Mouse (Mus musculus): ENCODE measurements around the gene Rnf111. TPM values are rescaled to one million over a fixed set of nuclear protein-coding genes. Genes with fewer than 3 reads are reported as not detected.

The Rnf111 gene
- total and polyA plus RNA-seq, 3 experiments = 10.4 to 17.6 (median 11.8) TPM

DNA sequence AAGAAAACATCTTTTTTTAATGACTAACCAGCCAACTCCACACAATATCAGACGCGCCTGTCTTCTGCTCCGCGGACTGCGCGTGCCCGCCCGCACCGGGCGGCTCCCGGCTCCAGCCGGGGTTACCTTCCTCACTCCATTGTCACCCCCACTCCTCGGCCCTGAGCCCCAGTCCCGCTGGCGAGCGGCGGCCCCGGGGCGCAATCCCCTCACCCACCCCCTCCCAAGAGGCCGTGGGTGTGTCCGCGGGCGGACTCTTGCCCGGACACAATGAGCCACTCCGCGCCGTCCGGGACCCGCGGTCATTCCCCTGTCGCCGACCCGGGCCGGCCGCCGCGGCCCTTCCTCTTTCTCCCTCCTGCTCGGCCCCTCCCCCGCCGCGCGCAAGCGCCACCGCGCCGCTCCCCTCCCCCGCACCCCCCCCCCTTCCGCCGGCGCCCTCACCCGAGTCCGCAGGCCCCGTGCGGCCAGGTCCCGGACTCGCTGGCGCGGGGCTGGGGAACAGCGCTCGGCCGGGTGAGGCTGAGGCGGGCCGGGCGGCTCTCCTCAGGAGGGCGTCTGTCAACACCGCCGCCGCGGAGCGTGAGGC is 416 bp downstream of the Rnf111 start:
- H3K36me3 ChIP-seq (replicated peaks in 1 of 2; ENCODE audit: control insufficient read depth in 1 of 2, insufficient read depth in 1 of 2, low read length in 1 of 2) = peaks cover 3 to 20% of the 10 kb centered on the region in 2 experiments
- TF ChIP-seq PAX5 (IDR thresholded peaks at IDR 0.05; ENCODE audit: low read length) (no peak), EP300 (IDR thresholded peaks at IDR 0.05; ENCODE audit: low read length) (0 out of 2 replicates have a peak, but pooled peaks have one; percentile 12), ZMIZ1 (IDR thresholded peaks at IDR 0.05; ENCODE audit: low read depth, low read length) (no peak), CHD2 (IDR thresholded peaks at IDR 0.05; ENCODE audit: low read length) (peak; percentile 43; the same call in 1 of the 2 replicates), BHLHE40 (IDR thresholded peaks at IDR 0.05; ENCODE audit: low read depth, low read length) (no peak), MAZ (IDR thresholded peaks at IDR 0.05; ENCODE audit: low read depth, low read length) (peak; percentile 44; the same call in 1 of the 2 replicates), USF1 (IDR thresholded peaks at IDR 0.05; ENCODE audit: low read depth, low read length) (no peak), NRF1 (IDR thresholded peaks at IDR 0.05; ENCODE audit: low read depth, low read length) (no peak), POLR2AphosphoS2 (IDR thresholded peaks at IDR 0.05; ENCODE audit: low read depth, low read length) (no peak), USF2 (conservative IDR thresholded peaks at IDR 0.05; ENCODE audit: low read depth, low read length) (no peak), RCOR1 (conservative IDR thresholded peaks at IDR 0.05; ENCODE audit: low read depth, low read length) (no peak), E2F4 (IDR thresholded peaks at IDR 0.05; ENCODE audit: insufficient replicate concordance, low read depth, low read length) (no peak), SIN3A (IDR thresholded peaks at IDR 0.05; ENCODE audit: low read length) (peak; percentile 71), MEF2A (IDR thresholded peaks at IDR 0.05; ENCODE audit: borderline replicate concordance, low read depth, low read length) (no peak), HCFC1 (IDR thresholded peaks at IDR 0.05; ENCODE audit: low read depth, low read length) (no peak; the same call in 1 of the 2 replicates), RAD21 (IDR thresholded peaks at IDR 0.05; ENCODE audit: low read depth, low read length) (no peak), NELFE (IDR thresholded peaks at IDR 0.05; ENCODE audit: low read depth, low read length) (no peak), ZC3H11A (IDR thresholded peaks at IDR 0.05; ENCODE audit: low read depth, low read length) (no peak), MXI1 (IDR thresholded peaks at IDR 0.05; ENCODE audit: low read depth, low read length) (peak; percentile 64), JUND (conservative IDR thresholded peaks at IDR 0.05; ENCODE audit: low read depth, low read length) (no peak), JUN (IDR thresholded peaks at IDR 0.05; ENCODE audit: insufficient read depth, low read depth, low read length) (no peak), GABPA (IDR thresholded peaks at IDR 0.05; ENCODE audit: insufficient replicate concordance, low read depth, low read length) (no peak), TBP (conservative IDR thresholded peaks at IDR 0.05; ENCODE audit: low read depth, low read length) (no peak), IRF4 (IDR thresholded peaks at IDR 0.05; ENCODE audit: low read depth, low read length) (no peak; the same call in 1 of the 2 replicates), ZNF384 (IDR thresholded peaks at IDR 0.05; ENCODE audit: low read depth, low read length) (no peak), POLR2A (IDR thresholded peaks at IDR 0.05; ENCODE audit: low read depth, low read length) (no peak), ELF1 (IDR thresholded peaks at IDR 0.05; ENCODE audit: low read depth, low read length) (peak; percentile 22; the same call in 1 of the 2 replicates), SMC3 (IDR thresholded peaks at IDR 0.05; ENCODE audit: low read depth, low read length) (no peak), KAT2A (IDR thresholded peaks at IDR 0.05; ENCODE audit: insufficient replicate concordance, low read length) (no peak), TCF12 (IDR thresholded peaks at IDR 0.05; ENCODE audit: low read depth, low read length) (no peak), UBTF (IDR thresholded peaks at IDR 0.05; ENCODE audit: low read depth, low read length) (peak; percentile 53; the same call in 1 of the 2 replicates), MYC (IDR thresholded peaks at IDR 0.05; ENCODE audit: low read depth, low read length) (no peak), ZKSCAN1 (IDR thresholded peaks at IDR 0.05; ENCODE audit: borderline replicate concordance, low read depth, low read length) (no peak), MAX (IDR thresholded peaks at IDR 0.05; ENCODE audit: low read length) (no peak), CTCF (conservative IDR thresholded peaks at IDR 0.05 in 1 of 2, IDR thresholded peaks at IDR 0.05 in 1 of 2; ENCODE audit: low read depth in 2 of 2, low read length in 2 of 2) (no peak)
- peak overlapping the region; percentile 64 to 99 (median 96) for H3K4me3 ChIP-seq (replicated peaks in 1 of 3; ENCODE audit: low read depth in 2 of 3, low read length in 2 of 3, poor library complexity in 1 of 3)
- no peaks in the 10 kb centered on the region for H3K9me3 ChIP-seq (replicated peaks; ENCODE audit: low read length)
- peaks cover 46% of the 10 kb centered on the region for H3K79me2 ChIP-seq (replicated peaks; ENCODE audit: control insufficient read depth, extremely low read depth, insufficient read depth, poor library complexity, severe bottlenecking)
- peak overlapping the region; percentile 94 for H3K9ac ChIP-seq (ENCODE audit: insufficient read depth, low read depth)
- peaks cover 0 to 42% of the 10 kb centered on the region in 2 experiments; a peak in 2 of 4 replicates for H3K4me1 ChIP-seq (ENCODE audit: control insufficient read depth in 1 of 2, insufficient read depth in 2 of 2)
- dilution Hi-C loops (cut with MboI; ENCODE audit: extremely low pct_ligation_motif_present, extremely low pct_unique_long_range_greater_than_20kb, low sequenced_read_pairs) (no loop called here), in situ Hi-C loops (cut with MboI; ENCODE audit: low pct_ligation_motif_present, low pct_unique_long_range_greater_than_20kb, low sequenced_read_pairs) (loop anchor here (10.0 to 25.0 kb wide), 2 partner anchors 88 to 316 kb away; no protein-coding TSS in a partner anchor)
- H3K27ac ChIP-seq (ENCODE audit: insufficient read depth, low read depth) = peak overlapping the region; percentile 94
- peak; percentile 48 for DNase-seq (ENCODE audit: extremely low read depth)
- H3K27me3 ChIP-seq (replicated peaks) = no peaks in the 10 kb centered on the region
- peak overlapping the region; percentile 99; the same call in 1 of the 2 replicates for H3K4me2 ChIP-seq (ENCODE audit: insufficient read depth, low read depth, poor library complexity, severe bottlenecking)
